Mouse (Mus musculus): Measurements from ENCODE around the gene Chat. TPM values are rescaled to one million over a fixed set of nuclear protein-coding genes. Genes with fewer than 3 reads are reported as not detected.
A peak's percentile ranks its signal among the peaks of the same experiment; 100 is the strongest.

Gene Chat
- not detected in 2 replicates for polyA plus RNA-seq (2016; fragmentation: Nextera tagmentation; extraction: Ambion mirVana)

DNA sequence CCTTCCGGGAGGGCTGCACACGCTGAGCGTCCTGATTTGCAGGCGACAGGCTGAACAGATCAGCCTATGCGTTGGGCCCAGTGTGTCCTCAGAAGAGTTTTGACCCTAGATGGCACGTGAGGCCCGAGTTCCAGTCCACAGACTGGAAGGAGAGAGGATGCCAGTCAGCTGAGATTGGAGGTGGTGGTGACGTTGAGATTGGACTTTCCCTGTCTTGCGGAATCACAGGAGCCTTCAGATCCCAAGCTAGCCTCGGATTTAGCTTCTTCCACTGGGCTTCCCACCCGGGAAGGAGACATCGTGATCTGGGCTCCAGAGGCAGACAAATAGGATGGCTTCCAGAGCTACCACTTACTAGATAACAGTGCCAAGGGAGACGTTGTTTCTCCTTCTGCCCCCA is at the start of gene Chat:
TSS of gene Chat (minus strand) at position 101 of the 400 bp plus-strand sequence.
- Histone ChIP-seq H3K4me3 (peak within 1 kb of the TSS; percentile 46), H3K27me3 (ENCODE audit: poor library complexity, severe bottlenecking) (peaks cover 81% of the 10 kb centered on the region), H3K4me1 (peaks cover 35% of the 10 kb centered on the region), H3K36me3 (replicated peaks) (no peaks in the 10 kb centered on the region), H3K9me3 (no peaks in the 10 kb centered on the region), H3K27ac (no peak within 1 kb of the TSS)
- 16% methylated on average over 13 of the region's 13 CpGs for WGBS
- DNase-seq (ENCODE audit: extremely low spot score, low spot score) = no peak

DNA sequence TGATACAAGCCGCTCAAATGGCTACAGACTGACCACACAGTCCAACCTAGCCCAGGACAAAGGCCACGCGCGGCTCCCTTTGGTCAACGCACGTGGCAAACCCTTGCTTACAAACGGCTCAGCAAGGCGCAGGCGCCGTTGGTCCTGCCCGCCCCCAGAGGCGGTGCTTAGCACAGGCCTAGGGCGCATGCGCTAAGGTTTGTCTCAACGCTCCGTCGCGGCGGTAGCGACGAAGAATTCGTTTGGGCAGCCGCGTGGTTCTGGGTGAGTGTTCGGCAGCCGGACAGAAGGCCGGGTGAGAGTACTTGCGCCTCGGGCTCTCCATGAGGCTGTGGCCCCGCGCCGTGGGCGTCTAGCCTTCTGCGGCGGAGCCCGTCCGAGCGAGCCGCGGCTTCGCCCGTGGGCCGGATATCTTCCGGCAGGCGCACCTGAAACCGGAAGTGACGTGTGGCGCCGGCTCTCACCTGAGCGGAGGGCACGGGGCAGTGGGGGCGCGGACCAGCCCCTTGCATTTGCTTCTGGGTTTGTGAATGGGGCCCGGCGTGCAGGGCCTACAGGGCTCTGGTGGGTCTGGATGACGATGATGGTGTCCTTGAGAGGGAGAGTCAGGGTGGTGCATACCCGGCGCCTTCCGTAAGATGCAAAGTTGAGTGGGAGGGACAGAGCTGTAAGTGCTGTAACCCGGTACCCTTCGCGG is 47.7 kb upstream of the Chat start, which contains the start of gene Ercc6:
TSS of gene Ercc6 (plus strand) at position 186 of the 697 bp plus-strand sequence.
- Histone ChIP-seq H3K27ac (peak within 1 kb of the TSS; percentile 92), H3K4me1 (peaks cover 24% of the 10 kb centered on the region), H3K27me3 (ENCODE audit: poor library complexity, severe bottlenecking) (0 out of 2 replicates have a peak, but pooled peaks cover 14% of the 10 kb centered on the region), H3K36me3 (replicated peaks) (peaks cover 26% of the 10 kb centered on the region), H3K9me3 (no peaks in the 10 kb centered on the region), H3K4me3 (peak within 1 kb of the TSS; percentile 80)
- peak; percentile 93 for DNase-seq (ENCODE audit: extremely low spot score, low spot score)
- under 1% methylated on average over 62 of the region's 62 CpGs for WGBS

DNA sequence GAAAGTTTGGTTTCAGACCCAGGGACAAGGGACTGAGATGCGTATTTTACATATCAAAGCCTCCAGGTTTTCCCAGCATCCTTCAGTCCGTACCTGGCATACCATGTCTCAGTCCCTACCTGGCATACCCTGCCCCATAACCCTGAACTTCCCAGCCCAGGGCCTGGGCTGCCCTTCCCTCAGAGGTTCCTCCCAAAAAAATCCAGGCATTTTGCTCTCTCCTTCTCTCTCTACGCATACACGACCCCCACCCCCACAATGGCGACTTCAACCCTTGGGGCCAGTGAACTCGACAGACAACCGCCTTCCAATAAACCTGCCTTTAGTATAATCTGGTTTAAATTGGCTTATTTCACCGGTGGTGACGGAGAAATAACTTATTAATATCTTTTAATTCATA is 47.1 kb upstream of the Chat start:
- peak overlapping the region; percentile 92 for H3K27ac ChIP-seq
- peak overlapping the region; percentile 80 for H3K4me3 ChIP-seq
- H3K36me3 ChIP-seq (replicated peaks) = peaks cover 20% of the 10 kb centered on the region
- no peaks in the 10 kb centered on the region for H3K9me3 ChIP-seq
- DNase-seq (ENCODE audit: extremely low spot score, low spot score) = no peak
- 0 out of 2 replicates have a peak, but pooled peaks cover 14% of the 10 kb centered on the region for H3K27me3 ChIP-seq (ENCODE audit: poor library complexity, severe bottlenecking)
- 40% methylated on average over 9 of the region's 9 CpGs for WGBS
- peaks cover 24% of the 10 kb centered on the region for H3K4me1 ChIP-seq

DNA sequence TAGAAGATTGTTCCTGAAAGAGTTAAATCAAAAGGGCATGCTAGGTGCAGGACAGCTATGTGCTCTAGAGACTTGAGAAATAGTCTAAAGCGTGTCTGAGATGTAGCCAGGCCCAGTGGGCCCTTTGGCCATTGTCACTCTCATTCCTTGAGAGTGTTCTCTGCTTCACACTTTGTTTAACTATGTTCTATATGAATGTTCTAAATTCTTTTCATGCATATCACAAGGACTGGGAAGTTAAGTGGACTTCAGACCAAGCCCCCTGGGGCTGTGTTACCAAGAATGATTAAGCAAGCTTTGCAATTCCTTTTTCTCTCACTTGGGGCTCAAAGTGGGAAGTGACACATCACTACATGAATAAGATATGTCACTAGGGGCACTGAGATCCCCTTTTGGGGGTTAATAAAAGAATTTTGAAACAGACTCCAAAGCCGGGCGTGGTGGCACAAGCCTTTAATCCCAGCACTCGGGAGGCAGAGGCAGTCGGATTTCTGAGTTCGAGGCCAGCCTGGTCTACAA is 43.7 kb upstream of the Chat start:
- 89% methylated on average over 6 of the region's 6 CpGs for WGBS
- Histone ChIP-seq H3K36me3 (replicated peaks) (no peaks in the 10 kb centered on the region), H3K4me1 (peaks cover 15% of the 10 kb centered on the region), H3K27ac (no peak overlapping the region), H3K27me3 (ENCODE audit: poor library complexity, severe bottlenecking) (0 out of 2 replicates have a peak, but pooled peaks cover 14% of the 10 kb centered on the region), H3K4me3 (no peak overlapping the region), H3K9me3 (no peaks in the 10 kb centered on the region)
- DNase-seq (ENCODE audit: extremely low spot score, low spot score) = no peak

- Histone ChIP-seq H3K9me3 (no peaks in the 10 kb centered on the region), H3K27ac (no peak overlapping the region), H3K4me1 (peaks cover 5% of the 10 kb centered on the region), H3K4me3 (no peak overlapping the region), H3K36me3 (replicated peaks) (no peaks in the 10 kb centered on the region), H3K27me3 (ENCODE audit: poor library complexity, severe bottlenecking) (0 out of 2 replicates have a peak, but pooled peaks cover 14% of the 10 kb centered on the region)
- no peak for DNase-seq (ENCODE audit: extremely low spot score, low spot score)
- 72% methylated on average over 10 of the region's 10 CpGs for WGBS
Observed at GRCm38 (mm10) chr14:32508105-32508835, 42.5 kb upstream of the Chat start.

DNA sequence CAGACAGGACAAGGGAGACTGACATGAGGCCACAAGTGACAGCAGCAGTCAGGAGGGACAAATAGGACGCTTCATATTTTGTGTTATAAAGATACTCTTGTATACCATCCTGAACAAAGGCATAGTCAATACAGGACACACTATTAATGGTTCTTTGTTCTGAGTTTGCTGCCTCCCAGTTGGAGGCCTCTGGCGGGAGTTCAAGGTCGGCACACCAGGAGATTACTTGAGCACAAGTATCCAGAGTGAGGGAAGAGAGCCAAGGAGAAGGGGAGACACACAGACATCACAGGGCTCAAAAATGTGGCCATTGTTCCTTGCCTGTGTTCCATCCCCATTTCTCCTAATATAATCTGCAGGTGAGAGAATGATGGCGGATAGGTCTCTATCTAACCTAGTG is 41.4 kb upstream of the Chat start:
- Histone ChIP-seq H3K27me3 (ENCODE audit: poor library complexity, severe bottlenecking) (0 out of 2 replicates have a peak, but pooled peaks cover 10% of the 10 kb centered on the region), H3K27ac (no peak overlapping the region), H3K9me3 (no peaks in the 10 kb centered on the region), H3K4me1 (no peaks in the 10 kb centered on the region), H3K4me3 (no peak overlapping the region), H3K36me3 (replicated peaks) (no peaks in the 10 kb centered on the region)
- no peak for DNase-seq (ENCODE audit: extremely low spot score, low spot score)
- WGBS = 88% methylated on average over 4 of the region's 4 CpGs

GRCm38 (mm10) chr14:32506329-32506728 is 40.5 kb upstream of the Chat start:
- no peaks in the 10 kb centered on the region for H3K36me3 ChIP-seq (replicated peaks)
- H3K4me3 ChIP-seq = no peak overlapping the region
- H3K27me3 ChIP-seq (ENCODE audit: poor library complexity, severe bottlenecking) = 0 out of 2 replicates have a peak, but pooled peaks cover 1% of the 10 kb centered on the region
- 92% methylated on average over 10 of the region's 10 CpGs for WGBS
- no peaks in the 10 kb centered on the region for H3K4me1 ChIP-seq
- no peak overlapping the region for H3K27ac ChIP-seq
- no peaks in the 10 kb centered on the region for H3K9me3 ChIP-seq
- DNase-seq (ENCODE audit: extremely low spot score, low spot score) = no peak

DNA sequence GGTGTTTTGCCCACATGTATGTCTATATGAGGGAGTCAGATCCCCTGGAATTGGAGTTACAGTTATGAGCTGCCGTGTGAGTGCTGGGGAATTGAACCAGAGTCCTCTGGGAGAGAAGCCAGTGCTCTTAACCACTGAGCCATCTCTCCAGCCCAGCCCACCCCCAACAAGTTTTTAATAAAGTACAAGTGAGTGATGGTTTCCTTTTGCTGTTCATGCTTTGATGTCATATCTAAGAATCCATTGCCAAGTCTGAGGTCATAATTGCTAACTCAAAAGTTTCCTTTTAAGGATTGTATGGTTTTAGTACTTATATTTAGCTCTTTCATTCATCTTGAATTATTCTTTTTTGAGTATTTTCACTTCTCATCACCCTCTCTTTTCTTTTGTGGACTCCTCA is 38.1 kb upstream of the Chat start:
- no peaks in the 10 kb centered on the region for H3K4me1 ChIP-seq
- 94% methylated on average over 1 of the region's 1 CpGs for WGBS

GRCm38 (mm10) chr14:32502764-32503688 is 37.2 kb upstream of the Chat start:
- DNase-seq (ENCODE audit: extremely low spot score, low spot score) = no peak
- no peaks in the 10 kb centered on the region for H3K4me1 ChIP-seq
- no peaks in the 10 kb centered on the region for H3K36me3 ChIP-seq (replicated peaks)
- H3K27ac ChIP-seq = no peak overlapping the region
- H3K4me3 ChIP-seq = no peak overlapping the region
- no peaks in the 10 kb centered on the region for H3K27me3 ChIP-seq (ENCODE audit: poor library complexity, severe bottlenecking)
- 80% methylated on average over 9 of the region's 9 CpGs for whole genome bisulfite sequencing
- no peaks in the 10 kb centered on the region for H3K9me3 ChIP-seq

More for the DNA sequence above, 38.1 kb upstream of the Chat start:
- Histone ChIP-seq H3K9me3 (no peaks in the 10 kb centered on the region), H3K27ac (no peak overlapping the region), H3K4me3 (no peak overlapping the region), H3K36me3 (replicated peaks) (no peaks in the 10 kb centered on the region), H3K27me3 (ENCODE audit: poor library complexity, severe bottlenecking) (no peaks in the 10 kb centered on the region)
- no peak for DNase-seq (ENCODE audit: extremely low spot score, low spot score)

DNA sequence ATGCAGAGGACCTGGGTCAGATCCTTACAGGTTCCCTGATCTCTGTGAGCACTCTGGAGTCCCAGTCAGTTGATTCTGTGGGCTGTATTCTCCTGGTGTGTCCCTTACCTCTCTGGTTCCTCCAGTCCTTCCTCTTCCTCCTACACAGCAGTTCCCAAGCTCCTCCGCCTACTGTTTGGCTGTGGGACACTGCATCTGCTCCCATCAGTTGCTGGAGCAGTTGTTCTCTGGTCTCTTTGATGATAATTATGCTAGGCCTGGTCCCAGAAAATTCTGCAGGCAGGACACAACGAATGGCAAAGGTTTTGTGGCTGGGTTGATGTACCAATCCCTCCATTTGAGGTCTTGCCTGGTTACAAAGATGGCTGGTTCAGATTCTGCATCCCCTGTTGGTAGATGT is 35.5 kb upstream of the Chat start:
- Histone ChIP-seq H3K4me1 (no peaks in the 10 kb centered on the region), H3K4me3 (no peak overlapping the region), H3K27me3 (ENCODE audit: poor library complexity, severe bottlenecking) (no peaks in the 10 kb centered on the region), H3K9me3 (no peaks in the 10 kb centered on the region), H3K27ac (no peak overlapping the region), H3K36me3 (replicated peaks) (no peaks in the 10 kb centered on the region)
- DNase-seq (ENCODE audit: extremely low spot score, low spot score) = no peak
- 81% methylated on average over 2 of the region's 2 CpGs for WGBS

GRCm38 (mm10) chr14:32496115-32496850 is 30.5 kb upstream of the Chat start:
- peaks cover 20% of the 10 kb centered on the region for H3K27me3 ChIP-seq (ENCODE audit: poor library complexity, severe bottlenecking)
- 82% methylated on average over 8 of the region's 8 CpGs for WGBS
- H3K4me1 ChIP-seq = peaks cover 4% of the 10 kb centered on the region; the same call in 1 of the 2 replicates
- no peak overlapping the region for H3K4me3 ChIP-seq
- no peaks in the 10 kb centered on the region for H3K9me3 ChIP-seq
- H3K36me3 ChIP-seq (replicated peaks) = no peaks in the 10 kb centered on the region
- H3K27ac ChIP-seq = no peak overlapping the region
- DNase-seq (ENCODE audit: extremely low spot score, low spot score) = no peak

All from forebrain, embryonic 10.5 days (tissue).